Mouse (Mus musculus) MEL (cell line): ENCODE data around the gene Gpx1. TPM values are rescaled to one million over a fixed set of nuclear protein-coding genes. Genes with fewer than 3 reads are reported as not detected.

Experiments used
- DNase-seq: peaks from one replicate; pipeline ENCODE4 v3.0.0; 2011; ENCODE audit warnings: low read depth, low spot score
- H3K27ac ChIP-seq: 2 replicates; pipeline ENCODE4 v1.5.1; 2012; ENCODE audit warnings: low read depth, mild to moderate bottlenecking, control low read depth, low read length, moderate library complexity; ENCODE audit not compliant: control insufficient read depth
- H3K27me3 ChIP-seq, 2 experiments: fragments of 150-350 bp in 1 of 2; sonication (generic) in 1 of 2; 2 replicates each; pipeline ENCODE4 v1.6.1; 2012; ENCODE audit warnings: low read length in 2 of 2, mild to moderate bottlenecking in 2 of 2, improper control_type of control experiment in 1 of 2, moderate library complexity in 1 of 2; ENCODE audit not compliant: insufficient read depth in 2 of 2, control insufficient read depth in 1 of 2
- H3K36me3 ChIP-seq, 2 experiments: 2 replicates each; pipeline ENCODE4 v1.6.1; 2012 to 2014; ENCODE audit warnings: low read length in 2 of 2, improper control_type of control experiment in 1 of 2, inconsistent platforms in 1 of 2, mild to moderate bottlenecking in 1 of 2; ENCODE audit not compliant: insufficient read depth in 2 of 2, control insufficient read depth in 1 of 2
- H3K4me1 ChIP-seq, 2 experiments: fragments of 150-350 bp in 1 of 2; sonication (generic) in 1 of 2; 2 replicates each; pipeline ENCODE4 v1.6.1; 2012; ENCODE audit warnings: low read length in 2 of 2, improper control_type of control experiment in 1 of 2, mild to moderate bottlenecking in 1 of 2; ENCODE audit not compliant: insufficient read depth in 2 of 2, control insufficient read depth in 1 of 2
- H3K4me3 ChIP-seq, 2 experiments: fragments of 150-350 bp in 1 of 2; sonication (generic) in 1 of 2; 2 replicates each; pipeline ENCODE4 v1.5.1; 2012; ENCODE audit warnings: low read depth in 2 of 2, low read length in 2 of 2, mild to moderate bottlenecking in 2 of 2, moderate library complexity in 2 of 2, control low read depth in 1 of 2, improper control_type of control experiment in 1 of 2; ENCODE audit not compliant: control insufficient read depth in 1 of 2, insufficient read depth in 1 of 2
- H3K79me2 ChIP-seq: 2 replicates; pipeline ENCODE4 v1.6.1; 2012; ENCODE audit warnings: mild to moderate bottlenecking, low read length, moderate library complexity; ENCODE audit not compliant: control insufficient read depth, poor library complexity, insufficient read depth
- H3K9ac ChIP-seq: 2 replicates; pipeline ENCODE4 v1.6.1; 2012; ENCODE audit warnings: low read depth, mild to moderate bottlenecking, control low read depth, low read length, moderate library complexity; ENCODE audit not compliant: control insufficient read depth, poor library complexity, severe bottlenecking
- H3K9me3 ChIP-seq: fragments of 150-350 bp; sonication (generic); replicated peaks from 2 replicates; pipeline ENCODE4 v1.6.1; 2012; ENCODE audit warnings: mild to moderate bottlenecking, low read length, improper control_type of control experiment, moderate library complexity; ENCODE audit not compliant: insufficient read depth
- BHLHE40 ChIP-seq: IDR thresholded peaks from 2 replicates; pipeline ENCODE4 v1.6.1; 2012; ENCODE audit warnings: low read depth, mild to moderate bottlenecking, inconsistent platforms, low read length, improper control_type of control experiment, borderline replicate concordance
- CHD2 ChIP-seq: IDR thresholded peaks from 2 replicates; pipeline ENCODE4 v1.6.1; 2011; ENCODE audit warnings: low read length, improper control_type of control experiment
- E2F4 ChIP-seq: IDR thresholded peaks from 2 replicates; pipeline ENCODE4 v1.6.1; 2011; ENCODE audit warnings: low read depth, low read length, improper control_type of control experiment, borderline replicate concordance
- EP300 ChIP-seq, 2 experiments: IDR thresholded peaks; 2 replicates each; pipeline ENCODE4 v1.6.1; 2011; ENCODE audit warnings: improper control_type of control experiment in 2 of 2, low read length in 2 of 2, low read depth in 1 of 2, mild to moderate bottlenecking in 1 of 2
- ETS1 ChIP-seq: IDR thresholded peaks from 2 replicates; pipeline ENCODE4 v1.6.1; 2012; ENCODE audit warnings: low read depth, mild to moderate bottlenecking, inconsistent platforms, low read length, improper control_type of control experiment, moderate library complexity
- GABPA ChIP-seq: IDR thresholded peaks from 2 replicates; pipeline ENCODE4 v1.6.1; 2012; ENCODE audit warnings: low read depth, mild to moderate bottlenecking, inconsistent platforms, low read length, improper control_type of control experiment, moderate library complexity
- GATA1 ChIP-seq: IDR thresholded peaks from 2 replicates; pipeline ENCODE4 v1.6.1; 2011; ENCODE audit warnings: low read depth, low read length, improper control_type of control experiment
- MAZ ChIP-seq: IDR thresholded peaks from 2 replicates; pipeline ENCODE4 v1.6.1; 2012; ENCODE audit warnings: low read depth, mild to moderate bottlenecking, inconsistent platforms, low read length, improper control_type of control experiment
- MEF2A ChIP-seq: IDR thresholded peaks from 2 replicates; pipeline ENCODE4 v1.6.1; 2014; ENCODE audit warnings: low read depth, mild to moderate bottlenecking, inconsistent platforms, low read length, improper control_type of control experiment; ENCODE audit not compliant: poor library complexity, insufficient replicate concordance, severe bottlenecking; ENCODE audit errors: extremely low read depth
- MXI1 ChIP-seq: IDR thresholded peaks from 2 replicates; pipeline ENCODE4 v1.6.1; 2011; ENCODE audit warnings: mild to moderate bottlenecking, low read depth, low read length, improper control_type of control experiment
- MYC ChIP-seq: IDR thresholded peaks from 2 replicates; pipeline ENCODE4 v1.6.1; 2011; ENCODE audit warnings: low read depth, mild to moderate bottlenecking, low read length, improper control_type of control experiment, moderate library complexity
- NELFE ChIP-seq: IDR thresholded peaks from 2 replicates; pipeline ENCODE4 v1.6.1; 2011; ENCODE audit warnings: low read depth, low read length, improper control_type of control experiment
- NRF1 ChIP-seq: IDR thresholded peaks from 2 replicates; pipeline ENCODE4 v1.6.1; 2014; ENCODE audit warnings: low read depth, mild to moderate bottlenecking, inconsistent platforms, low read length, improper control_type of control experiment, moderate library complexity; ENCODE audit not compliant: poor library complexity, insufficient read depth, severe bottlenecking
- RAD21 ChIP-seq: IDR thresholded peaks from 2 replicates; pipeline ENCODE4 v1.6.1; 2011; ENCODE audit warnings: mild to moderate bottlenecking, low read depth, low read length, improper control_type of control experiment
- RCOR1 ChIP-seq: IDR thresholded peaks from 2 replicates; pipeline ENCODE4 v1.6.1; 2012; ENCODE audit warnings: low read depth, mild to moderate bottlenecking, inconsistent platforms, low read length, improper control_type of control experiment
- SIN3A ChIP-seq: IDR thresholded peaks from 2 replicates; pipeline ENCODE4 v1.6.1; 2012; ENCODE audit warnings: low read length, improper control_type of control experiment, inconsistent platforms
- SMC3 ChIP-seq: IDR thresholded peaks from 2 replicates; pipeline ENCODE4 v1.6.1; 2011; ENCODE audit warnings: low read depth, low read length, improper control_type of control experiment
- TAL1 ChIP-seq: IDR thresholded peaks from 2 replicates; pipeline ENCODE4 v1.6.1; 2012; ENCODE audit warnings: mild to moderate bottlenecking, inconsistent platforms, low read length, moderate library complexity, mixed read lengths
- TBP ChIP-seq: IDR thresholded peaks from 2 replicates; pipeline ENCODE4 v1.8.0; 2011; ENCODE audit warnings: low read depth, low read length, improper control_type of control experiment
- TCF12 ChIP-seq: IDR thresholded peaks from 2 replicates; pipeline ENCODE4 v1.6.1; 2014; ENCODE audit warnings: low read depth, mild to moderate bottlenecking, inconsistent platforms, low read length, improper control_type of control experiment, moderate library complexity
- ZC3H11A ChIP-seq: IDR thresholded peaks from 2 replicates; pipeline ENCODE4 v1.6.1; 2012; ENCODE audit warnings: low read depth, mild to moderate bottlenecking, inconsistent platforms, low read length, improper control_type of control experiment
- ZMIZ1 ChIP-seq: IDR thresholded peaks from 2 replicates; pipeline ENCODE4 v1.6.1; 2012; ENCODE audit warnings: low read depth, mild to moderate bottlenecking, inconsistent platforms, low read length, improper control_type of control experiment, moderate library complexity
- polyA plus RNA-seq, 2 experiments: library from polyadenylated mRNA; stranded (reverse) in 1 of 2; unstranded in 1 of 2; fragments of >175 nt in 1 of 2; fragments of >200 nt in 1 of 2; gene quantifications; 2 replicates each; pipeline versions ENCODE4 v1.2.1 to v1.2.4; 2012; ENCODE audit warnings: low replicate concordance in 2 of 2, low read depth in 1 of 2; ENCODE audit not compliant: insufficient read length in 2 of 2, insufficient read depth in 1 of 2, missing spikeins in 1 of 2
- total RNA-seq: library from RNA; depleted of rRNA; stranded (reverse); fragments of 300-350 nt; gene quantifications from 2 replicates; pipeline ENCODE4 v1.2.3, GENCODE M21; 2012

Gpx1 gene
- total and polyA plus RNA-seq, 3 experiments: 1,085 to 1,351 (median 1,266) TPM

DNA sequence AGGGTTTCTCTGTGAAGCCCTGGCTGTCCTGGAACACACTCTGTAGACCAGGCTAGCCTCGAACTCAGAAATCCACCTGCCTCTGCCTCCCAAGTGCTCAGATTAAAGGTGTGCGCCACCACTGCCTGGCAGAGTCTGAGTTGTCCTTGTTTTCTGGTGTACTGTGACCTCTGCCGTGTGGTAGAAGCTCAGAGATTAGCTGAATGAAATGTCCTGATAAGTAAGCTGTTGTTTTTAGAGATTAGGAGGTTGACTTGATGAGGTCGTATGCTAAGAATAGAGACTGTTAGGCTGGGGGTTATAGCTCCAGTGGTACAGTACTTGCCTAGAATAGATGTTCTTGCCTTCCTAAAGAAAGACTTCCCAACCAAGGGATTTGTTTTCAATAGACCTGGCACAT, 34.0 kb upstream of the Gpx1 start:
- Histone ChIP-seq H3K27ac (0 out of 2 replicates have a peak overlapping the region, but pooled peaks have one; percentile 81), H3K4me3 (peak overlapping the region; percentile 75 to 83; a peak in 2 of 4 replicates), H3K9me3 (no peaks in the 10 kb centered on the region), H3K4me1 (peaks cover 4 to 19% of the 10 kb centered on the region in 2 experiments; a peak in 3 of 4 replicates), H3K36me3 (peaks cover 0 to 30% of the 10 kb centered on the region in 2 experiments; a peak in 3 of 4 replicates), H3K9ac (peak overlapping the region; percentile 83), H3K79me2 (peaks cover 36% of the 10 kb centered on the region), H3K27me3 (no peaks in the 10 kb centered on the region)
- TF ChIP-seq EP300 (IDR thresholded peaks at IDR 0.05; ENCODE audit: low read depth in 1 of 2, low read length in 2 of 2) (0 out of 4 replicates have a peak, but pooled peaks of 1 of the 2 experiments have one; percentile 24), TAL1 (peak; percentile 11; the same call in 1 of the 2 replicates), SMC3 (no peak), BHLHE40 (no peak), MAZ (no peak), MXI1 (no peak), TBP (0 out of 2 replicates have a peak, but pooled peaks have one; percentile 34), GABPA (no peak), ZMIZ1 (no peak), TCF12 (peak; percentile 41; the same call in 1 of the 2 replicates), ETS1 (0 out of 2 replicates have a peak, but pooled peaks have one; percentile 40), MYC (no peak), E2F4 (no peak), NRF1 (no peak), RCOR1 (peak; percentile 79), MEF2A (peak; percentile 79; the same call in 1 of the 2 replicates), RAD21 (no peak), NELFE (no peak), GATA1 (peak; percentile 63), SIN3A (no peak), CHD2 (no peak), ZC3H11A (no peak)
- DNase-seq: no peak
